Mouse (Mus musculus) embryonic facial prominence, embryonic 13.5 days (tissue): ENCODE measurements around the gene Rundc3a. TPM values are rescaled to one million over a fixed set of nuclear protein-coding genes. Genes with fewer than 3 reads are reported as not detected.
"Not testable (repeated sequence)": the region's sequence is repeated elsewhere in the genome, so short reads cannot be mapped to it uniquely, and the experiment has no call there.

Source experiments
- ATAC-seq: fragments of 200-750 bp; cut with Nextera tagmentation; 2 replicates; pipeline ENCODE4 v1.8.0; 2017; ENCODE audit warnings: low read depth; ENCODE audit not compliant: insufficient number of reproducible peaks, insufficient read depth, low FRiP score, low TSS enrichment
- H3K27ac ChIP-seq: fragments of 300-500 bp; sonication (generic); 2 replicates; pipeline ENCODE4 v1.5.1; 2015; ENCODE audit warnings: moderate library complexity, mild to moderate bottlenecking, inconsistent platforms
- H3K27me3 ChIP-seq: fragments of 300-500 bp; sonication (generic); 2 replicates; pipeline ENCODE4 v1.6.1; 2015; ENCODE audit warnings: mild to moderate bottlenecking, inconsistent platforms
- H3K36me3 ChIP-seq: fragments of 300-500 bp; sonication (generic); 2 replicates; pipeline ENCODE4 v1.6.1; 2015; ENCODE audit warnings: mild to moderate bottlenecking, inconsistent platforms
- H3K4me1 ChIP-seq: fragments of 300-500 bp; sonication (generic); 2 replicates; pipeline ENCODE4 v1.6.1; 2015; ENCODE audit warnings: inconsistent platforms
- H3K4me2 ChIP-seq: fragments of 300-500 bp; sonication (generic); 2 replicates; pipeline ENCODE4 v1.6.1; 2015; ENCODE audit warnings: moderate library complexity, mild to moderate bottlenecking, inconsistent platforms
- H3K4me3 ChIP-seq: fragments of 300-500 bp; sonication (generic); 2 replicates; pipeline ENCODE4 v1.5.1; 2015; ENCODE audit warnings: mild to moderate bottlenecking, inconsistent platforms
- H3K9ac ChIP-seq: fragments of 300-500 bp; sonication (generic); 2 replicates; pipeline ENCODE4 v1.6.1; 2015; ENCODE audit warnings: mild to moderate bottlenecking, inconsistent platforms
- H3K9me3 ChIP-seq: fragments of 300-500 bp; sonication (generic); 2 replicates; pipeline ENCODE4 v1.6.1; 2016; ENCODE audit warnings: inconsistent platforms
- WGBS: fragments of 180-500 bp; shearing (Covaris S2); methylation state at CpG from one replicate; pipeline ENCODE4 v1.1.7; 2015; ENCODE audit warnings: mixed read lengths; 5-methylcytosine and 5-hydroxymethylcytosine counted together
- polyA plus RNA-seq: library from polyadenylated mRNA; unstranded; fragments of >200 nt; fragmentation: Nextera tagmentation; extraction: Ambion mirVana; gene quantifications from 2 replicates; pipeline ENCODE4 v1.2.1, GENCODE M21; 2015

Gene Rundc3a
- polyA plus RNA-seq, 1 experiment from 2014 or later = 3.6 TPM

GRCm38 (mm10) chr11:102406900-102407833 is 14.0 kb downstream of the Rundc3a start:
- H3K4me2 ChIP-seq = peak overlapping the region; percentile 94
- peak overlapping the region; percentile 88 for H3K9ac ChIP-seq
- WGBS = under 1% methylated on average over 73 of the region's 85 CpGs
- H3K9me3 ChIP-seq = no peaks in the 10 kb centered on the region
- peaks cover 32% of the 10 kb centered on the region for H3K4me1 ChIP-seq
- peak; percentile 60; the same call in 1 of the 2 replicates for ATAC-seq
- peak overlapping the region; percentile 92 for H3K27ac ChIP-seq
- peaks cover 6% of the 10 kb centered on the region for H3K27me3 ChIP-seq
- peak overlapping the region; percentile 84 for H3K4me3 ChIP-seq
- H3K36me3 ChIP-seq = peaks cover 30% of the 10 kb centered on the region

GRCm38 (mm10) chr11:102407834-102408215 is 14.6 kb downstream of the Rundc3a start, which contains the start of gene Slc25a39:
Slc25a39 (minus strand) TSS chr11:102407946.
- H3K4me1 ChIP-seq = peaks cover 32% of the 10 kb centered on the region
- peak within 1 kb of the TSS; percentile 94 for H3K4me2 ChIP-seq
- H3K36me3 ChIP-seq = peaks cover 24% of the 10 kb centered on the region
- ATAC-seq = no peak
- peak within 1 kb of the TSS; percentile 92 for H3K27ac ChIP-seq
- H3K9me3 ChIP-seq = no peaks in the 10 kb centered on the region
- no peaks in the 10 kb centered on the region for H3K27me3 ChIP-seq
- under 1% methylated on average over 19 of the region's 19 CpGs for WGBS
- H3K4me3 ChIP-seq = peak within 1 kb of the TSS; percentile 84
- peak within 1 kb of the TSS; percentile 88 for H3K9ac ChIP-seq

- H3K27ac ChIP-seq = peak overlapping the region; percentile 92
- H3K4me3 ChIP-seq = peak overlapping the region; percentile 84
- no peaks in the 10 kb centered on the region for H3K9me3 ChIP-seq
- H3K4me1 ChIP-seq = peaks cover 32% of the 10 kb centered on the region
- peak; percentile 90 for ATAC-seq
- WGBS = under 1% methylated on average over 32 of the region's 32 CpGs
- peak overlapping the region; percentile 94 for H3K4me2 ChIP-seq
- no peaks in the 10 kb centered on the region for H3K27me3 ChIP-seq
- peak overlapping the region; percentile 88 for H3K9ac ChIP-seq
- peaks cover 18% of the 10 kb centered on the region for H3K36me3 ChIP-seq
These were observed 15.2 kb downstream of the Rundc3a start for GRCm38 (mm10) chr11:102408344-102408876.

GRCm38 (mm10) chr11:102408888-102409794 is 15.9 kb downstream of the Rundc3a start:
- WGBS = 33% methylated on average over 15 of the region's 15 CpGs
- H3K4me1 ChIP-seq = peaks cover 32% of the 10 kb centered on the region
- ATAC-seq = no peak

GRCm38 (mm10) chr11:102409795-102410330 is 16.7 kb downstream of the Rundc3a start:
- H3K36me3 ChIP-seq = peaks cover 3% of the 10 kb centered on the region
- H3K9me3 ChIP-seq = no peaks in the 10 kb centered on the region
- no peak overlapping the region for H3K4me2 ChIP-seq
- no peak overlapping the region for H3K4me3 ChIP-seq
- H3K27me3 ChIP-seq = no peaks in the 10 kb centered on the region
- H3K27ac ChIP-seq = no peak overlapping the region
- no peak for ATAC-seq
- 0 out of 2 replicates have a peak overlapping the region, but pooled peaks have one; percentile 17 for H3K9ac ChIP-seq
- H3K4me1 ChIP-seq = peaks cover 27% of the 10 kb centered on the region
- 77% methylated on average over 3 of the region's 3 CpGs for WGBS

More at GRCm38 (mm10) chr11:102408888-102409794, 15.9 kb downstream of the Rundc3a start:
- H3K27me3 ChIP-seq = no peaks in the 10 kb centered on the region
- H3K9ac ChIP-seq = peak overlapping the region; percentile 88
- H3K9me3 ChIP-seq = no peaks in the 10 kb centered on the region
- H3K27ac ChIP-seq = peak overlapping the region; percentile 92
- H3K36me3 ChIP-seq = peaks cover 11% of the 10 kb centered on the region
- H3K4me2 ChIP-seq = peak overlapping the region; percentile 94
- peak overlapping the region; percentile 84 for H3K4me3 ChIP-seq

- not testable (repeated sequence) for ATAC-seq, H3K9ac ChIP-seq, H3K27me3 ChIP-seq, H3K27ac ChIP-seq, H3K4me3 ChIP-seq, H3K36me3 ChIP-seq, H3K9me3 ChIP-seq, H3K4me2 ChIP-seq
- WGBS = 89% methylated on average over 3 of the region's 3 CpGs
- H3K4me1 ChIP-seq = peaks cover 22% of the 10 kb centered on the region
These were observed 17.1 kb downstream of the Rundc3a start for GRCm38 (mm10) chr11:102410345-102410744.

GRCm38 (mm10) chr11:102411061-102411460 is 17.9 kb downstream of the Rundc3a start:
- no peak for ATAC-seq
- H3K27ac ChIP-seq = no peak overlapping the region
- WGBS = 72% methylated on average over 3 of the region's 3 CpGs

GRCm38 (mm10) chr11:102411704-102412103 is 18.5 kb downstream of the Rundc3a start:
- H3K27me3 ChIP-seq = no peaks in the 10 kb centered on the region
- no peak for ATAC-seq
- H3K36me3 ChIP-seq = no peaks in the 10 kb centered on the region
- no peak overlapping the region for H3K9ac ChIP-seq
- H3K9me3 ChIP-seq = no peaks in the 10 kb centered on the region
- H3K4me3 ChIP-seq = no peak overlapping the region
- peaks cover 9% of the 10 kb centered on the region; the same call in 1 of the 2 replicates for H3K4me1 ChIP-seq
- WGBS = 8% methylated on average over 11 of the region's 11 CpGs
- H3K4me2 ChIP-seq = no peak overlapping the region
- H3K27ac ChIP-seq = no peak overlapping the region

More at GRCm38 (mm10) chr11:102411061-102411460, 17.9 kb downstream of the Rundc3a start:
- H3K4me1 ChIP-seq = peaks cover 15% of the 10 kb centered on the region
- no peak overlapping the region for H3K9ac ChIP-seq
- no peak overlapping the region for H3K4me3 ChIP-seq
- H3K36me3 ChIP-seq = no peaks in the 10 kb centered on the region
- H3K4me2 ChIP-seq = no peak overlapping the region
- H3K9me3 ChIP-seq = no peaks in the 10 kb centered on the region
- H3K27me3 ChIP-seq = no peaks in the 10 kb centered on the region

- no peaks in the 10 kb centered on the region for H3K9me3 ChIP-seq
- no peak for ATAC-seq
- H3K27ac ChIP-seq = no peak overlapping the region
- H3K4me1 ChIP-seq = 0 out of 2 replicates have a peak, but pooled peaks cover 8% of the 10 kb centered on the region
- 77% methylated on average over 8 of the region's 8 CpGs for WGBS
- H3K4me2 ChIP-seq = no peak overlapping the region
- no peak overlapping the region for H3K9ac ChIP-seq
- H3K4me3 ChIP-seq = no peak overlapping the region
- no peaks in the 10 kb centered on the region for H3K36me3 ChIP-seq
- no peaks in the 10 kb centered on the region for H3K27me3 ChIP-seq
These were observed 19.9 kb downstream of the Rundc3a start for GRCm38 (mm10) chr11:102413059-102413458.

GRCm38 (mm10) chr11:102415034-102415802 is 22.0 kb downstream of the Rundc3a start:
- H3K36me3 ChIP-seq = no peaks in the 10 kb centered on the region
- no peak overlapping the region for H3K27ac ChIP-seq
- ATAC-seq = no peak
- WGBS = 72% methylated on average over 10 of the region's 10 CpGs
- H3K9ac ChIP-seq = no peak overlapping the region
- H3K4me2 ChIP-seq = no peak overlapping the region
- no peaks in the 10 kb centered on the region for H3K9me3 ChIP-seq
- no peaks in the 10 kb centered on the region for H3K27me3 ChIP-seq
- 0 out of 2 replicates have a peak, but pooled peaks cover 8% of the 10 kb centered on the region for H3K4me1 ChIP-seq
- H3K4me3 ChIP-seq = no peak overlapping the region
